8 mouse cellular contexts compared by ENCODE assay signal in genomic region chr17:56009088-56009961, GRCm38 (mm10). TPM values are rescaled to one million over a fixed set of nuclear protein-coding genes. Genes with fewer than 3 reads are reported as not detected.
DNase-seq lines count a peak whose midpoint lies in the region; ATAC-seq and TF ChIP-seq lines count a peak whose summit lies in the region.

No protein-coding gene starts in this region.

- peak overlapping the region; percentile 66 for H3K9ac ChIP-seq in embryonic facial prominence, embryonic 15.5 days
- H3K9ac ChIP-seq in kidney, embryonic 14.5 days (ENCODE audit: low read depth, low read length) = peak overlapping the region; percentile 80
- H3K9ac ChIP-seq in limb, embryonic 15.5 days = peak overlapping the region; percentile 82

- peak; percentile 16; the same call in 1 of the 2 replicates for TF ChIP-seq CTCF in bone marrow, adult 2 months (IDR thresholded peaks at IDR 0.05; ENCODE audit: control insufficient read depth, insufficient read depth, low read length)

- H3K4me2 ChIP-seq in embryonic facial prominence, embryonic 15.5 days (replicated peaks) = peak overlapping the region; percentile 99
- peak overlapping the region; percentile 97 for H3K4me2 ChIP-seq in kidney, embryonic 14.5 days (replicated peaks; ENCODE audit: low read depth, low read length)
- H3K4me2 ChIP-seq in limb, embryonic 15.5 days = peak overlapping the region; percentile 98

- peak; percentile 90 for DNase-seq in 416B (ENCODE audit: low read depth)
- DNase-seq in heart, adult 9 months (ENCODE audit: low spot score in 2 of 2) = peak; percentile 92 to 95
- DNase-seq in monocyte, adult 2 months (ENCODE audit: low read depth in 1 of 2, low spot score in 2 of 2) = peak; percentile 52 to 76
- DNase-seq in spleen, postnatal 36 days (ENCODE audit: low spot score in 2 of 2) = peak; percentile 91 to 92

- ATAC-seq in embryonic facial prominence, embryonic 15.5 days (ENCODE audit: insufficient number of reproducible peaks, low FRiP score, low TSS enrichment, low read depth) = peak; percentile 89
- peak; percentile 90 for ATAC-seq in kidney, embryonic 14.5 days (ENCODE audit: low FRiP score, low TSS enrichment)
- peak; percentile 89 for ATAC-seq in limb, embryonic 15.5 days (ENCODE audit: insufficient number of reproducible peaks, low FRiP score, low TSS enrichment, low read depth)

- no peaks in the 10 kb centered on the region for H3K9me3 ChIP-seq in embryonic facial prominence, embryonic 15.5 days (replicated peaks)
- H3K9me3 ChIP-seq in kidney, embryonic 14.5 days (ENCODE audit: control insufficient read depth, low read length) = no peaks in the 10 kb centered on the region
- H3K9me3 ChIP-seq in limb, embryonic 15.5 days = no peaks in the 10 kb centered on the region

- H3K27ac ChIP-seq in bone marrow, adult 2 months (ENCODE audit: control insufficient read depth, insufficient read depth, low read depth, low read length, poor library complexity) = peak overlapping the region; percentile 59
- peak overlapping the region; percentile 90 for H3K27ac ChIP-seq in embryonic facial prominence, embryonic 15.5 days (replicated peaks)
- peak overlapping the region; percentile 93 for H3K27ac ChIP-seq in kidney, embryonic 14.5 days (ENCODE audit: low read depth, low read length)
- peak overlapping the region; percentile 92 for H3K27ac ChIP-seq in limb, embryonic 15.5 days

- peaks cover 3% of the 10 kb centered on the region; the same call in 1 of the 2 replicates for H3K4me1 ChIP-seq in bone marrow, adult 2 months (ENCODE audit: control insufficient read depth, insufficient read depth, low read length)
- peaks cover 31% of the 10 kb centered on the region for H3K4me1 ChIP-seq in embryonic facial prominence, embryonic 15.5 days
- peaks cover 13% of the 10 kb centered on the region for H3K4me1 ChIP-seq in kidney, embryonic 14.5 days (ENCODE audit: control insufficient read depth, insufficient read depth, low read length)
- H3K4me1 ChIP-seq in limb, embryonic 15.5 days = peaks cover 26% of the 10 kb centered on the region

- peak; percentile 89; the same call in 1 of the 2 replicates for TF ChIP-seq POLR2A in bone marrow, adult 2 months (IDR thresholded peaks at IDR 0.05; ENCODE audit: borderline replicate concordance, control insufficient read depth, low read depth, low read length)

- peaks cover 29% of the 10 kb centered on the region for H3K36me3 ChIP-seq in embryonic facial prominence, embryonic 15.5 days
- H3K36me3 ChIP-seq in kidney, embryonic 14.5 days (ENCODE audit: control insufficient read depth, insufficient read depth, low read length) = peaks cover 30% of the 10 kb centered on the region; the same call in 1 of the 2 replicates
- peaks cover 23% of the 10 kb centered on the region for H3K36me3 ChIP-seq in limb, embryonic 15.5 days

- under 1% methylated on average over 62 of the region's 62 CpGs for WGBS in bone marrow, adult 2 months
- under 1% methylated on average over 61 of the region's 62 CpGs for WGBS in embryonic facial prominence, embryonic 15.5 days
- 1% methylated on average over 60 of the region's 62 CpGs for WGBS in kidney, embryonic 14.5 days
- WGBS in limb, embryonic 15.5 days = 1% methylated on average over 62 of the region's 62 CpGs

- H3K27me3 ChIP-seq in embryonic facial prominence, embryonic 15.5 days = no peaks in the 10 kb centered on the region
- no peaks in the 10 kb centered on the region for H3K27me3 ChIP-seq in kidney, embryonic 14.5 days (ENCODE audit: control insufficient read depth, insufficient read depth, low read length)
- H3K27me3 ChIP-seq in limb, embryonic 15.5 days = no peaks in the 10 kb centered on the region

- H3K4me3 ChIP-seq in bone marrow, adult 2 months (replicated peaks; ENCODE audit: control insufficient read depth, low read depth, low read length) = peak overlapping the region; percentile 69
- H3K4me3 ChIP-seq in embryonic facial prominence, embryonic 15.5 days (replicated peaks) = peak overlapping the region; percentile 67
- peak overlapping the region; percentile 75 for H3K4me3 ChIP-seq in kidney, embryonic 14.5 days (ENCODE audit: low read length)
- peak overlapping the region; percentile 91 for H3K4me3 ChIP-seq in limb, embryonic 15.5 days

RNA-seq across cellular contexts. Expression of gene Mpnd, which starts 3.8 kb away (rescaled TPM):
- 13.1 and 47.7 TPM in 2 replicates for polyA plus RNA-seq in bone marrow, adult 2 months (2011; ENCODE audit: insufficient read depth, insufficient read length, low replicate concordance, missing spikeins)
- 91.3 and 97.2 TPM in 2 replicates for polyA plus RNA-seq in embryonic facial prominence, embryonic 15.5 days (2015; fragmentation: Nextera tagmentation; extraction: Ambion mirVana)
- 110 and 112 TPM in 2 replicates for polyA plus RNA-seq in kidney, embryonic 14.5 days (2014; fragmentation: Nextera tagmentation; extraction: Ambion mirVana)
- polyA plus RNA-seq in limb, embryonic 15.5 days (2015; fragmentation: Nextera tagmentation; extraction: Ambion mirVana) = 71.2 and 82.9 TPM in 2 replicates

RNA-seq across cellular contexts. Expression of gene Stap2, which starts 3.9 kb away (rescaled TPM):
- 3.9 and 10.6 TPM in 2 replicates for polyA plus RNA-seq in bone marrow, adult 2 months (2011; ENCODE audit: insufficient read depth, insufficient read length, low replicate concordance, missing spikeins)
- 23.6 and 24.5 TPM in 2 replicates for polyA plus RNA-seq in embryonic facial prominence, embryonic 15.5 days (2015; fragmentation: Nextera tagmentation; extraction: Ambion mirVana)
- polyA plus RNA-seq in kidney, embryonic 14.5 days (2014; fragmentation: Nextera tagmentation; extraction: Ambion mirVana) = 13.7 and 14.6 TPM in 2 replicates
- polyA plus RNA-seq in limb, embryonic 15.5 days (2015; fragmentation: Nextera tagmentation; extraction: Ambion mirVana) = 26.0 and 28.2 TPM in 2 replicates

RNA-seq across cellular contexts. Expression of gene Fsd1, which starts 23.0 kb away (rescaled TPM):
- polyA plus RNA-seq in bone marrow, adult 2 months (2011; ENCODE audit: insufficient read depth, insufficient read length, low replicate concordance, missing spikeins) = not detected in 2 replicates
- 12.5 and 16.8 TPM in 2 replicates for polyA plus RNA-seq in embryonic facial prominence, embryonic 15.5 days (2015; fragmentation: Nextera tagmentation; extraction: Ambion mirVana)
- polyA plus RNA-seq in kidney, embryonic 14.5 days (2014; fragmentation: Nextera tagmentation; extraction: Ambion mirVana) = 20.7 and 25.7 TPM in 2 replicates
- 12.6 and 18.3 TPM in 2 replicates for polyA plus RNA-seq in limb, embryonic 15.5 days (2015; fragmentation: Nextera tagmentation; extraction: Ambion mirVana)

RNA-seq across cellular contexts. Expression of gene Sh3gl1, which starts 27.1 kb away (rescaled TPM):
- 39.9 and 55.5 TPM in 2 replicates for polyA plus RNA-seq in bone marrow, adult 2 months (2011; ENCODE audit: insufficient read depth, insufficient read length, low replicate concordance, missing spikeins)
- polyA plus RNA-seq in embryonic facial prominence, embryonic 15.5 days (2015; fragmentation: Nextera tagmentation; extraction: Ambion mirVana) = 194 and 201 TPM in 2 replicates
- 145 and 155 TPM in 2 replicates for polyA plus RNA-seq in kidney, embryonic 14.5 days (2014; fragmentation: Nextera tagmentation; extraction: Ambion mirVana)
- polyA plus RNA-seq in limb, embryonic 15.5 days (2015; fragmentation: Nextera tagmentation; extraction: Ambion mirVana) = 210 and 217 TPM in 2 replicates

RNA-seq across cellular contexts. Expression of gene Chaf1a, which starts 30.9 kb away (rescaled TPM):
- polyA plus RNA-seq in bone marrow, adult 2 months (2011; ENCODE audit: insufficient read depth, insufficient read length, low replicate concordance, missing spikeins) = 55.8 and 73.6 TPM in 2 replicates
- polyA plus RNA-seq in embryonic facial prominence, embryonic 15.5 days (2015; fragmentation: Nextera tagmentation; extraction: Ambion mirVana) = 21.6 and 23.0 TPM in 2 replicates
- polyA plus RNA-seq in kidney, embryonic 14.5 days (2014; fragmentation: Nextera tagmentation; extraction: Ambion mirVana) = 14.1 and 25.4 TPM in 2 replicates
- 19.1 and 21.4 TPM in 2 replicates for polyA plus RNA-seq in limb, embryonic 15.5 days (2015; fragmentation: Nextera tagmentation; extraction: Ambion mirVana)

Comparison
In these comparisons a context has a peak if more than half of its experiments do, and no peak if none do; other contexts are left out.
1. Peak in every context shown above with its lines: DNase-seq, ATAC-seq, H3K4me3 ChIP-seq and H3K27ac ChIP-seq.